Mouse (Mus musculus) stomach, postnatal 0 days (tissue): ENCODE measurements at regions not wholly inside any gene's neighbourhood (a gene's known extent, or its start where the extent isn't known, plus 50 kb on each side); places are given as distances from the start of the nearest gene placed in this dataset.

Experiments used
- CTCF ChIP-seq: IDR thresholded peaks from 2 replicates; pipeline ENCODE4 v1.5.1; 2016; ENCODE audit warnings: antibody characterized with exemption, low read depth, mild to moderate bottlenecking, moderate library complexity
- EP300 ChIP-seq: optimal IDR thresholded peaks from 2 replicates; pipeline ENCODE3; 2016; ENCODE audit warnings: antibody characterized with exemption

- no peak for TF ChIP-seq CTCF
- no peak for TF ChIP-seq EP300
These were observed 99.3 kb upstream of the Gm4791 start for GRCm38 (mm10) chr9:46899283-46899682.
